8 mouse cellular contexts compared by ENCODE assay signal in genomic region chr8:103873598-103874502, GRCm38 (mm10).
A peak's percentile ranks its signal among the peaks of the same experiment; 100 is the strongest.
DNase-seq lines count a peak whose midpoint lies in the region; ATAC-seq lines count a peak whose summit lies in the region.

No protein-coding gene starts in this region.

- no peak for ATAC-seq in megakaryocyte progenitor cell, adult 5-6 weeks (replicated peaks; ENCODE audit: poor library complexity)

- intact Hi-C loops in left cerebral cortex, postnatal 4 days (cut with DNase I), result no loop called here
- intact Hi-C loops in left cerebral cortex, postnatal 14 days (cut with DNase I), result no loop called here
- intact Hi-C loops in heart, postnatal 10 days (cut with DNase I), result no loop called here

- DNase-seq in left cerebral cortex, postnatal 4 days, result peak; percentile 67
- DNase-seq in left cerebral cortex, postnatal 14 days (ENCODE audit: low spot score in 2 of 2), result no peak
- DNase-seq in cerebellum, postnatal 36 days, result peak; percentile 13 to 21
- DNase-seq in heart, postnatal 10 days, result peak; percentile 65
- peak; percentile 44 for DNase-seq in lung, postnatal 14 days
- no peak for DNase-seq in c-Kit-positive CD71-positive TER-119-positive erythroid progenitor cells, embryonic 14.5 days (ENCODE audit: low spot score)
- no peak for DNase-seq in right cerebral cortex, postnatal 14 days

Comparison
In these comparisons a context has a peak if more than half of its experiments do, and no peak if none do; other contexts are left out.
1. DNase-seq: peak in left cerebral cortex, postnatal 4 days (single experiment), cerebellum, postnatal 36 days (2 of 2), heart, postnatal 10 days (2 of 2) and lung, postnatal 14 days (single experiment); none in left cerebral cortex, postnatal 14 days (0 of 2), c-Kit-positive CD71-positive TER-119-positive erythroid progenitor cells, embryonic 14.5 days (single experiment) and right cerebral cortex, postnatal 14 days (single experiment).